14 mouse cellular contexts compared by ENCODE assay signal in genomic region chr13:59952809-59953208, GRCm38 (mm10).
DNase-seq lines count a peak whose midpoint lies in the region; ATAC-seq and TF ChIP-seq lines count a peak whose summit lies in the region.
"Had no signal": no experiment of that assay in that cellular context is flagged by ENCODE, and none has a peak within 500 bp of the region (broad histone marks: within the 10 kb centered on the region; RNA-seq: fewer than 3 reads in every experiment).

No protein-coding gene starts in this region.

- H3K4me3 ChIP-seq in forebrain, postnatal 0 days (ENCODE audit: low read depth, low read length), result no peak overlapping the region
- no peak overlapping the region for H3K4me3 ChIP-seq in forebrain, embryonic 11.5 days (ENCODE audit: low read depth, low read length)
- no peak overlapping the region for H3K4me3 ChIP-seq in liver, adult 2 months (ENCODE audit: insufficient read depth, low read depth, low read length)
- H3K4me3 ChIP-seq in liver, embryonic 12.5 days, result no peak overlapping the region
- H3K4me3 ChIP-seq in embryonic facial prominence, embryonic 14.5 days (ENCODE audit: low read depth, low read length), result no peak overlapping the region
- H3K4me3 ChIP-seq: forebrain, embryonic 12.5 days had no signal

- 38% methylated on average over 4 of the region's 4 CpGs for WGBS in forebrain, postnatal 0 days
- WGBS in forebrain, embryonic 11.5 days, result 63% methylated on average over 4 of the region's 4 CpGs
- 71% methylated on average over 4 of the region's 4 CpGs for WGBS in liver, adult 2 months
- WGBS in liver, embryonic 12.5 days (ENCODE audit: insufficient replicate concordance), result 67% methylated on average over 4 of the region's 4 CpGs
- WGBS in embryonic facial prominence, embryonic 14.5 days, result 47% methylated on average over 4 of the region's 4 CpGs

- DNase-seq in forebrain, postnatal 0 days, result no peak
- no peak for DNase-seq in forebrain, embryonic 11.5 days (ENCODE audit: low spot score)
- DNase-seq in liver, adult 2 months (ENCODE audit: extremely low read depth, low read depth, low spot score), result peak; percentile 29
- no peak for DNase-seq in embryonic facial prominence, embryonic 14.5 days (ENCODE audit: low spot score)
- DNase-seq in kidney, postnatal 4 days, result peak; percentile 59 to 70
- DNase-seq in urinary bladder, adult 18-20 months (ENCODE audit: low spot score in 2 of 2), result no peak
- no peak for DNase-seq in spleen, postnatal 14 days (ENCODE audit: low spot score in 2 of 2)
- DNase-seq: cerebellum, postnatal 25 days; layer of hippocampus, postnatal 36 days; spleen, adult 18-20 months had no signal

- no peak for ATAC-seq in forebrain, postnatal 0 days
- no peak for ATAC-seq in forebrain, embryonic 11.5 days (replicated peaks; ENCODE audit: low FRiP score)
- ATAC-seq in liver, embryonic 12.5 days, result no peak
- ATAC-seq in embryonic facial prominence, embryonic 14.5 days (ENCODE audit: low read depth), result peak; percentile 65

- no peak overlapping the region for H3K27ac ChIP-seq in forebrain, postnatal 0 days (ENCODE audit: low read depth, low read length)
- H3K27ac ChIP-seq in forebrain, embryonic 11.5 days (ENCODE audit: low read depth, low read length), result no peak overlapping the region
- no peak overlapping the region for H3K27ac ChIP-seq in liver, adult 2 months (replicated peaks; ENCODE audit: insufficient read depth, low read depth, low read length)
- no peak overlapping the region for H3K27ac ChIP-seq in liver, embryonic 12.5 days
- no peak overlapping the region for H3K27ac ChIP-seq in embryonic facial prominence, embryonic 14.5 days (replicated peaks; ENCODE audit: low read depth, low read length)
- H3K27ac ChIP-seq: forebrain, embryonic 12.5 days; hindbrain, embryonic 14.5 days; liver, embryonic 14.5 days had no signal

- no peaks in the 10 kb centered on the region for H3K4me1 ChIP-seq in forebrain, postnatal 0 days (ENCODE audit: insufficient read depth)
- 0 out of 2 replicates have a peak, but pooled peaks cover 2% of the 10 kb centered on the region for H3K4me1 ChIP-seq in forebrain, embryonic 11.5 days (replicated peaks; ENCODE audit: control insufficient read depth, insufficient read depth, low read length)
- no peaks in the 10 kb centered on the region; the same call in 1 of the 2 replicates for H3K4me1 ChIP-seq in liver, adult 2 months (ENCODE audit: control insufficient read depth, insufficient read depth, low read length)
- H3K4me1 ChIP-seq in liver, embryonic 12.5 days, result no peaks in the 10 kb centered on the region
- 0 out of 2 replicates have a peak, but pooled peaks cover 5% of the 10 kb centered on the region for H3K4me1 ChIP-seq in embryonic facial prominence, embryonic 14.5 days (ENCODE audit: control insufficient read depth, insufficient read depth, low read length)

- no peaks in the 10 kb centered on the region for H3K27me3 ChIP-seq in forebrain, postnatal 0 days (ENCODE audit: insufficient read depth, low read length)
- H3K27me3 ChIP-seq in forebrain, embryonic 11.5 days (ENCODE audit: control insufficient read depth, insufficient read depth, low read length), result no peaks in the 10 kb centered on the region
- H3K27me3 ChIP-seq in liver, adult 2 months (ENCODE audit: control insufficient read depth, insufficient read depth, low read length), result no peaks in the 10 kb centered on the region
- no peaks in the 10 kb centered on the region for H3K27me3 ChIP-seq in liver, embryonic 12.5 days (replicated peaks)
- H3K27me3 ChIP-seq in embryonic facial prominence, embryonic 14.5 days (replicated peaks; ENCODE audit: control insufficient read depth, insufficient read depth, low read length), result no peaks in the 10 kb centered on the region
- H3K27me3 ChIP-seq: forebrain, embryonic 12.5 days had no signal

- H3K9me3 ChIP-seq in forebrain, postnatal 0 days (ENCODE audit: low read length), result no peaks in the 10 kb centered on the region
- H3K9me3 ChIP-seq in forebrain, embryonic 11.5 days (ENCODE audit: control insufficient read depth, low read length), result no peaks in the 10 kb centered on the region
- H3K9me3 ChIP-seq in liver, embryonic 12.5 days (replicated peaks), result no peaks in the 10 kb centered on the region
- no peaks in the 10 kb centered on the region for H3K9me3 ChIP-seq in embryonic facial prominence, embryonic 14.5 days (ENCODE audit: control insufficient read depth, low read length)
- H3K9me3 ChIP-seq: forebrain, embryonic 12.5 days had no signal

- peak; percentile 22; the same call in 1 of the 2 replicates for TF ChIP-seq CTCF in forebrain, postnatal 0 days (IDR thresholded peaks at IDR 0.05; ENCODE audit: low read depth)
- 0 out of 2 replicates have a peak, but pooled peaks have one; percentile 2 for TF ChIP-seq CTCF in liver, adult 2 months (IDR thresholded peaks at IDR 0.05; ENCODE audit: low read depth, low read length)

- H3K4me2 ChIP-seq in forebrain, postnatal 0 days (ENCODE audit: low read depth), result no peak overlapping the region
- no peak overlapping the region for H3K4me2 ChIP-seq in forebrain, embryonic 11.5 days (ENCODE audit: low read depth, low read length, severe bottlenecking)
- no peak overlapping the region for H3K4me2 ChIP-seq in liver, embryonic 12.5 days
- H3K4me2 ChIP-seq in embryonic facial prominence, embryonic 14.5 days (ENCODE audit: low read depth, low read length), result no peak overlapping the region
- H3K4me2 ChIP-seq: forebrain, embryonic 12.5 days; hindbrain, embryonic 14.5 days had no signal

- H3K9ac ChIP-seq in forebrain, postnatal 0 days, result no peak overlapping the region
- no peak overlapping the region for H3K9ac ChIP-seq in forebrain, embryonic 11.5 days (ENCODE audit: low read length)
- H3K9ac ChIP-seq in liver, adult 2 months (ENCODE audit: low read depth, low read length), result no peak overlapping the region
- H3K9ac ChIP-seq in liver, embryonic 12.5 days, result no peak overlapping the region
- H3K9ac ChIP-seq in embryonic facial prominence, embryonic 14.5 days (ENCODE audit: low read depth, low read length), result no peak overlapping the region
- H3K9ac ChIP-seq: forebrain, embryonic 12.5 days; hindbrain, embryonic 14.5 days; liver, embryonic 14.5 days had no signal

- H3K79me2 ChIP-seq in liver, adult 2 months (ENCODE audit: control insufficient read depth, insufficient read depth, low read length), result no peaks in the 10 kb centered on the region

- no peak for TF ChIP-seq POLR2A in liver, adult 2 months (IDR thresholded peaks at IDR 0.05; ENCODE audit: extremely low read depth, insufficient read depth, low read length)

- no peaks in the 10 kb centered on the region for H3K36me3 ChIP-seq in forebrain, postnatal 0 days (ENCODE audit: insufficient read depth)
- no peaks in the 10 kb centered on the region for H3K36me3 ChIP-seq in forebrain, embryonic 11.5 days (ENCODE audit: control insufficient read depth, insufficient read depth, low read length)
- H3K36me3 ChIP-seq in liver, adult 2 months (ENCODE audit: control insufficient read depth, insufficient read depth, low read length), result no peaks in the 10 kb centered on the region
- no peaks in the 10 kb centered on the region for H3K36me3 ChIP-seq in liver, embryonic 12.5 days
- no peaks in the 10 kb centered on the region for H3K36me3 ChIP-seq in embryonic facial prominence, embryonic 14.5 days (ENCODE audit: control insufficient read depth, insufficient read depth, low read length)
- H3K36me3 ChIP-seq: forebrain, embryonic 12.5 days had no signal

Comparison
In these comparisons a context has a peak if more than half of its experiments do, and no peak if none do; other contexts are left out.
1. DNase-seq: peak in liver, adult 2 months (single experiment) and kidney, postnatal 4 days (2 of 2); none in forebrain, postnatal 0 days (single experiment), forebrain, embryonic 11.5 days (single experiment), embryonic facial prominence, embryonic 14.5 days (single experiment), urinary bladder, adult 18-20 months (0 of 2) and spleen, postnatal 14 days (0 of 2).